Mouse (Mus musculus) forebrain, embryonic 14.5 days (tissue): ENCODE data around the gene Tmem101. TPM values are rescaled to one million over a fixed set of nuclear protein-coding genes. Genes with fewer than 3 reads are reported as not detected.
A peak's percentile ranks its signal among the peaks of the same experiment; 100 is the strongest.

ENCODE experiments used
- ATAC-seq: fragments of 200-750 bp; cut with Nextera tagmentation; 2 replicates; pipeline ENCODE4 v1.8.0; 2017; ENCODE audit warnings: mild to moderate bottlenecking, moderate library complexity
- DNase-seq: peaks from one replicate; pipeline ENCODE4 v3.0.0-alpha.2; 2015; ENCODE audit warnings: low spot score
- H3K27ac ChIP-seq: fragments of 300-500 bp; sonication (generic); 2 replicates; pipeline ENCODE4 v1.5.1; 2014; ENCODE audit warnings: low read depth, mild to moderate bottlenecking, control low read depth, low read length, moderate library complexity
- H3K27me3 ChIP-seq: fragments of 300-500 bp; sonication (generic); replicated peaks from 2 replicates; pipeline ENCODE4 v1.6.1; 2014; ENCODE audit warnings: low read length, control low read depth, mixed read lengths; ENCODE audit not compliant: control insufficient read depth, insufficient read depth
- H3K36me3 ChIP-seq: fragments of 300-500 bp; sonication (generic); 2 replicates; pipeline ENCODE4 v1.6.1; 2014; ENCODE audit warnings: low read length, control low read depth; ENCODE audit not compliant: control insufficient read depth, insufficient read depth
- H3K4me1 ChIP-seq: fragments of 300-500 bp; sonication (generic); 2 replicates; pipeline ENCODE4 v1.6.1; 2014; ENCODE audit warnings: antibody characterized with exemption, low read length, control low read depth; ENCODE audit not compliant: control insufficient read depth, insufficient read depth
- H3K4me2 ChIP-seq: fragments of 300-500 bp; sonication (generic); 2 replicates; pipeline ENCODE4 v1.6.1; 2014; ENCODE audit warnings: mild to moderate bottlenecking, control low read depth, low read length
- H3K4me3 ChIP-seq: fragments of 300-500 bp; sonication (generic); 2 replicates; pipeline ENCODE4 v1.5.1; 2014; ENCODE audit warnings: low read depth, low read length, control low read depth
- H3K9ac ChIP-seq: fragments of 300-500 bp; sonication (generic); 2 replicates; pipeline ENCODE4 v1.6.1; 2014; ENCODE audit warnings: mild to moderate bottlenecking, low read length, control low read depth, moderate library complexity
- H3K9me3 ChIP-seq: fragments of 300-500 bp; sonication (generic); replicated peaks from 2 replicates; pipeline ENCODE4 v1.6.1; 2016; ENCODE audit warnings: low read length, control low read depth, mixed read lengths; ENCODE audit not compliant: control insufficient read depth
- WGBS: fragments of 180-500 bp; shearing (Covaris S2); extraction: QIAGEN DNeasy Blood & Tissue Kit; methylation state at CpG from one replicate; pipeline ENCODE4 v1.1.7; 2014; 5-methylcytosine and 5-hydroxymethylcytosine counted together
- polyA plus RNA-seq: library from polyadenylated mRNA; unstranded; fragments of >200 nt; fragmentation: Nextera tagmentation; extraction: Ambion mirVana; gene quantifications from 2 replicates; pipeline ENCODE4 v1.2.1, GENCODE M21; 2014

Tmem101 gene
- polyA plus RNA-seq: 32.5 and 33.6 TPM in 2 replicates

DNA sequence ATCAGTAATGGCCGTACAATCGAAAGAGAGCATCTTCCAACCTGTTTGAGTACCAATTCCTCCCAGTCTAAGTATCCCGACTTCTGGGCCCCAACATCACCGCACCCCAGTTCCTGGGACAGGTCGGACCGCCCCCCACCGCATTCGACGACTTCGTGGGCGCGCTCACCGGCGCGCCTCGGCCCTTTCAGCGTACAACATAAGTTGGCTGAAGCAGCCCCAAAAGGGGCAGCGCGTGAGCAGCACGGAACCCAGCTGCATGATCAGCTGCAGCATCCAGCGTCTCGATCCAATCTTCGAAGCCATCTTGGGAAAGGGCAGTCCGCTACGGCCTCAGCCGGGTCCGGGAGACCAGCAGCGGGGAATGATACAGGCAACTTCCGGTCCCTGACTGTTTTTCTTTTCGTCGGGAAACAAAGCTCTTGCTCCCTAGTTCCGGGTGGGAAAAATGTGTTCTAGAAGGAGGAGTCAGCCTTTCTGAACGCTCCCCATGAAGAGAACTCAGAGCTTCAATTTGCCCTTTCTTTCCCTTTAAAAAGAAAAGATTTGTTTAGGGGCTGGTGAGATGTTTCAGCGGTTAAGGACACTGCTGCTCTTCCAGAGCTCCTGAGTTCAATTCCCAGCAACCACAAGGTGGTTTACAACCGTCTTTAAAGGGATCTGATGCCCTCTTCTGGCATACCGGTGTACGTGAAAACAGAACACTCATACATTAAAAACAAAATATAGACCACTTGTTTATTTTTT lies at the start of gene Tmem101:
Tmem101 (minus strand) TSS at position 366 of the 747 bp plus-strand sequence.
- peaks cover 23% of the 10 kb centered on the region for H3K36me3 ChIP-seq
- no peaks in the 10 kb centered on the region for H3K9me3 ChIP-seq
- H3K9ac ChIP-seq: peak within 1 kb of the TSS; percentile 78
- H3K4me2 ChIP-seq: peak within 1 kb of the TSS; percentile 89
- ATAC-seq (peak; percentile 93), DNase-seq (peak; percentile 96)
- under 1% methylated on average over 37 of the region's 37 CpGs for WGBS
- no peaks in the 10 kb centered on the region for H3K27me3 ChIP-seq
- peak within 1 kb of the TSS; percentile 72 for H3K4me3 ChIP-seq
- peaks cover 6% of the 10 kb centered on the region for H3K4me1 ChIP-seq
- H3K27ac ChIP-seq: peak within 1 kb of the TSS; percentile 62

DNA sequence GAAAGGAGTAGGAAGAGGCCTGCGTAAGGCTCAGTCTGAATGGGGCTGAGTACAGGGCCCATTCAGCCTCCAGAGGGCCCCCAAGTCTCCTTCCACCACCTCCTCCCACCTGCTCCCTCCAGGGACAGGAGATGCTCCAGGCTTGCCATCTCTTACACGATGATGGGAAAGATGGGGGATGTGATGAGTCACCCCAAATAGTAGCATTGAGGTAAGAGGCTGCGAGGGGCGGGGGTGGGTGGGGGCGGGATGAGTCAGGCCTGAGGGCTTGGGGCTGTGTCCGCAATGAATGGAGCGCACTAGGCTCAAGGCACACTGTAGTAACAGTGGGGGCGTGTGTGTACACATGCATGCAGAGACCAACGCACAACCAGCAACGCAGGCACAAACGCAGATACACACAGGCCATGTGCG lies 45.2 kb upstream of the Tmem101 start:
- ATAC-seq (no peak), DNase-seq (no peak)
- H3K4me2 ChIP-seq: no peak overlapping the region
- no peaks in the 10 kb centered on the region for H3K27me3 ChIP-seq
- no peaks in the 10 kb centered on the region for H3K4me1 ChIP-seq
- H3K27ac ChIP-seq: no peak overlapping the region
- no peak overlapping the region for H3K9ac ChIP-seq
- H3K4me3 ChIP-seq: no peak overlapping the region
- H3K36me3 ChIP-seq: peaks cover 99% of the 10 kb centered on the region
- WGBS: 79% methylated on average over 11 of the region's 12 CpGs
- H3K9me3 ChIP-seq: no peaks in the 10 kb centered on the region

DNA sequence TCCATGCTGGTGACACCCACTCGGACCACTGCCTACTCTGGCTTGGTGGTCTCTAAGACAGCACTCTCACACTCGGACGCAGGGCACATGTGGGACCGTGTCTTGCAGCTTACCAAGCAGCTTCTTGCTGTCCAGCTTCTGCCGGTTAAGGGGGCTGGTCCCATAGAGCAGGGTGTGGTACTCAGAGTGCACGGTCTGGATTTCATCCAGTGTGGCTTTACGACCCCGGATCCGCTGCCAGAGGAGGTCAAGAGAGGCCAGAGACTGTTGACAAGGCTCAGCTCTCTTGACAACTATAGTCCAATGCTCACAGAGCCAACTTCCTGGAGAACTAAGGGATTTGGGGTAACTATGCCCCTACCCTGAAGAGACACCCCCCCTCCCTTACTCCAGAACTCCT lies 43.7 kb upstream of the Tmem101 start:
- WGBS: 94% methylated on average over 9 of the region's 9 CpGs
- no peak overlapping the region for H3K4me3 ChIP-seq
- ATAC-seq: no peak

DNA sequence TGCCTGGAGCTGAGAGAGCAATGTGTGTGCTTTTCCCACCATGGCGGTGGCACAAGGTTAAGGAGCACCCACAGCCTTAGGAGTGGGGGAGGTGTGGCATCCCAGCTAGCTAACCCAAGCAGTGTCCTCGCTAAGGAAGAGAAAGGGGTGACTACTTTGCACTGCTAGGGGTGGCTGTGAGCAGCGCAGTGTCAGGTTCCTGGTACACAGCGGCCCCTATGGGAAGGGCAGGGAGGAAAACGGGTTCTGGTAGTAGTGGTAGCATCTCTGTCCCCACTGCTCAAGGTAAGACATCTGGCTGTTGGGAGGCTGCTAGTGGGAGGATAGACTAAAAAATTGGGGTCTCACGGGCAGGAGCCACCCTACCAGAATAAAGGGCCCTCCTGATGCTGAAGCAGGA lies 42.0 kb upstream of the Tmem101 start:
- 65% methylated on average over 6 of the region's 6 CpGs for WGBS
- Histone ChIP-seq H3K4me2 (no peak overlapping the region), H3K4me3 (no peak overlapping the region), H3K36me3 (peaks cover 99% of the 10 kb centered on the region), H3K9me3 (no peaks in the 10 kb centered on the region), H3K27ac (no peak overlapping the region), H3K4me1 (no peaks in the 10 kb centered on the region), H3K9ac (no peak overlapping the region), H3K27me3 (no peaks in the 10 kb centered on the region)
- DNase-seq (no peak), ATAC-seq (no peak)

More for the DNA sequence above, 43.7 kb upstream of the Tmem101 start:
- Histone ChIP-seq H3K9ac (no peak overlapping the region), H3K4me2 (no peak overlapping the region), H3K27ac (no peak overlapping the region), H3K9me3 (no peaks in the 10 kb centered on the region), H3K36me3 (peaks cover 99% of the 10 kb centered on the region), H3K4me1 (no peaks in the 10 kb centered on the region), H3K27me3 (no peaks in the 10 kb centered on the region)
- DNase-seq: no peak

DNA sequence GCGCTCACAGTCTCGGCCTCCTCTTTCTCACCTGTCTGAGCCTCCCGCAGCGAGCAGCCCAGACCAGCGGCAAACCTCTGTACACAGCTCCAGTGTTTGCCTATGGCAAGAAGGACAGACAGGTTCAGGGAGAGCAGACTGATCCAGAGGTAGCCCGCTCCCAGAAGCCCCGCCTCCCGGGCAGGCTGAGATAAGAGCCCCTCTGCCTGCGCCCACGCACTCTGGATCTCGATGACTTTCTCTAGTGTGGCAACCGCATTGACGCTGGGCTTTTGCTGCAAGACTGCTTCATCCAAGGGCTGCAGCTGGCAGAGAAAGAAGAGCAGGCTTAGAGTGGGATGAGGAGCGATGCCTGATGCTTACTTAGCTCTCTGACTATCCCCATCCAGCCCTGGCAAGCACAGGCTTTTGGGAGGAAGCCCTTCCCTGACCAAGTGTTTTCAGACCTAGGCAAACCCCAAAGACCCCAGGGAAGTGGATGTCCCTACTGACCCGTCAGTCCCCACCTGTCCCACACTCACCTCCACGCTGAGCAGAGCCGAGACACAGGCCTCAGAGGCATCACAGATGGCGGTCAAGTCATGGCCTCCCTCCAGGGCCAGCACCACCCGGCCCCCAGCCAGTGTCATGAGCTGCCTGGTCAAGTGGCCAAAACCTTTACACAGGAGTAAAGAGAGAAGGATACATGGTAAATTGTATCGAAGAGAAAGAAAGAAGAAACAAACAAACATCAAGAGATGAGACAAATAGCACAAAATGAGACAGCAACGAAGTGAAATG lies 40.0 kb upstream of the Tmem101 start:
- Histone ChIP-seq H3K9ac (no peak overlapping the region), H3K9me3 (no peaks in the 10 kb centered on the region), H3K4me2 (no peak overlapping the region), H3K36me3 (peaks cover 83% of the 10 kb centered on the region), H3K27ac (no peak overlapping the region), H3K27me3 (no peaks in the 10 kb centered on the region), H3K4me3 (no peak overlapping the region), H3K4me1 (no peaks in the 10 kb centered on the region)
- ATAC-seq (no peak), DNase-seq (no peak)
- 89% methylated on average over 21 of the region's 21 CpGs for WGBS

DNA sequence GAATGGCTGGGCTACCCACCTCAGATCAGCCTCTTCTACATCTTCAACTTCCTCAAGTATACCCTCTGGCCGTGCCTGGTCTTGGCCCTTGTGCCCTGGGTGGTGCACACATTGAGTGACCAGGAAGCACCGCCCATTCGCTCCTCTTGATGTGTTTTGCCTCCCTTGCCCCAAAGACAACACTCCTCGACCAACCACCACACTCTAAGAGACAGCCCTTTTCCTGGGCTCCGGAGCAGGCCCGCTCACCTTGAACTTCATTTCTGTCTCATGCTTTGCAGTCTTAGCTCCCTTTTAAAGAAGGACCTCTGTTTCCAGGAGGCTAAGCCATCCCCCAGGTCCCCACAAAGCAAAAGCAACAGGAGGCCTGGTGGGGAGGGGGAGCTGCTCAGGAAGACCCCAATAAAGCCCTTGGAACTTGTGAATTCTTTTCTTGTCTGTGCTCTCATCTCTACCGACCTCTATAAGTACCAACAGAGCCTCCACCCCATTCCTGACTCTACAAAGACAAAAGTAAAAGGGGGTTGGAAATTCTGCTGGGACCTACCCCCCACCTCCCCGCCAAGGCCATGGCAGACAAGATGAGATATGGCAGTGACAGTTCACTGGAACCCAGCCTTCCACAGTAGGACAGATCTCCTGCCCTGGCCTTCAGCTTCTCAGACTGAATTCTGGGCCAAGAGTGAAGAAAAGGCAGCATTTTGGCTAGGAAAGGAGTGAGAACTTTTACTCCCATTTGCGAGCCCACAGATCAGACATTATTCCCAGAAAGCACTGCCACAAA lies 37.6 kb upstream of the Tmem101 start:
- Histone ChIP-seq H3K9me3 (no peaks in the 10 kb centered on the region), H3K4me1 (peaks cover 9% of the 10 kb centered on the region), H3K36me3 (peaks cover 59% of the 10 kb centered on the region), H3K9ac (no peak overlapping the region), H3K27me3 (no peaks in the 10 kb centered on the region), H3K4me2 (no peak overlapping the region), H3K4me3 (no peak overlapping the region), H3K27ac (no peak overlapping the region)
- 86% methylated on average over 9 of the region's 9 CpGs for WGBS
- no peak for DNase-seq
- no peak for ATAC-seq

DNA sequence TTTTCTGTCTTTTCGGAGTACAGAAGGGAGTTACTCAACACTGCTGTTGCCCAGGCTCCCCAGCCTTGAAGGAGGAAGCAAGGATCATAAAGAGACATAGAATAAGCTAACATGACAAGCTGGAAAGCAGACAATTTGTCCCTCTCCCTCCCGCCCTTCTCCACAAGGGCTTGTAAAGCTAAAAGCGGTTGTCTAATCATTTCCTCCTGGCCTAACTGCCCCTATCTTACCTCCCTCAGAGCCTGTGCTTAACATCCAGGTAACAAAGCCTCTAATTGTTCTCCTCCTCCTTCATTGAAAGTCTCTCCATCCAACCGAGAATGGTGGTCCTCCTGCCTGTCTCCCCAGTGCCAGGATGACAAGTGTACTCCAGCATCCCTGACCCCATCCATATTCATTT lies 34.6 kb upstream of the Tmem101 start:
- ATAC-seq (no peak), DNase-seq (no peak)
- Histone ChIP-seq H3K27me3 (no peaks in the 10 kb centered on the region), H3K4me3 (peak overlapping the region; percentile 51; the same call in 1 of the 2 replicates), H3K4me1 (peaks cover 9% of the 10 kb centered on the region), H3K9me3 (no peaks in the 10 kb centered on the region), H3K36me3 (peaks cover 29% of the 10 kb centered on the region), H3K9ac (no peak overlapping the region), H3K27ac (no peak overlapping the region), H3K4me2 (peak overlapping the region; percentile 58)
- WGBS: 60% methylated on average over 4 of the region's 4 CpGs

DNA sequence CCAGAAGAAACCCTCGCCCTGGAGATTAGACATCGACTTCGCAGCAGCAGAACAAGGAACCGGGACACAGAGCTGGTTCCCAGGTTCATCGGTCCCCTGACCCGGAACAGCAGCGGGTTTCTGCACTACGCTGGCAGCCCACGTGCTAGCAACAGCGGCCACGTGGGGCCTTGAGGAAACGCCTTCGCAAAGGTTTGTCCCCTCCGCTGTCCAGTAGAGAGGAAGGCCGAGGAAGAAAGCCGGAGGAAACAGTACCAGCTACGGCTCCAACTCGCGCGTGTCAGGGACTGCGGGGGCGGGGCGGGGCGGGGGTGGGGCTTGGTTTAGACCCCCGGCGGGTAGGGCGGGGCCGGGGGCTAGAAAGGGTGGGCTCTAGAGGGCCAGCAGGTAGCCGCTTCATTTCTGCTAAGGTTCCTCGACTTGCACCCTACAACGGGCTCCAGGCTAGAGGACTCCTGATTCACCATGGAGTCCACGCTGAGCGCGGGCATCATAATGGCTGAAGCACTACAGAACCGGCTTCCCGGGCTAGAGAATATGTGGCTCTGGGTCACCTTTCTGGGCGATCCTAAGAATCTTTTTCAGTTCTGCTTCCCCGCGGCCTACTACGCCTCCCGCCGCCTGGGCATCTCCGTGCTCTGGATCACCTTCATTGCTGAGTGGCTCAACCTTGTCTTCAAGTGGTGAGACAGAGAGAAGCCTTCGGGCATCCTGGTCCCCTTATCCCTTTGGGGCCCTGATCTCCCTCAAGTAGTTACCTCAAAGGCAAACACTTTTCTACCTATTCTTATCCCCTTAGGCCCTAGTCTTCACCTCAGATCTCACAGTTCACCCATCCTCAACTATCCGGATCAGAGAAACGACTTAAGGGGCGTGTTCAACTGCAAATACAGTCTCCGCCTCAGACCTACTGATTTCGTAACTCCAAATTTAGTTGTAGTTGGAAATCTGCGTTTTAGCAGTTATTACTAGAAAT lies 33.5 kb upstream of the Tmem101 start, which contains the start of gene G6pc3:
G6pc3 (plus strand) TSS at position 160 of the 976 bp plus-strand sequence.
- 3% methylated on average over 48 of the region's 50 CpGs for WGBS
- peak; percentile 92 for DNase-seq
- peaks cover 9% of the 10 kb centered on the region for H3K4me1 ChIP-seq
- H3K4me2 ChIP-seq: peak within 1 kb of the TSS; percentile 58
- H3K9me3 ChIP-seq: no peaks in the 10 kb centered on the region
- H3K27me3 ChIP-seq: no peaks in the 10 kb centered on the region
- H3K4me3 ChIP-seq: peak within 1 kb of the TSS; percentile 51
- 0 out of 2 replicates have a peak within 1 kb of the TSS, but pooled peaks have one; percentile 34 for H3K27ac ChIP-seq
- H3K36me3 ChIP-seq: peaks cover 18% of the 10 kb centered on the region
- ATAC-seq: peak; percentile 72
- H3K9ac ChIP-seq: peak within 1 kb of the TSS; percentile 72
